Mouse (Mus musculus): Measurements from ENCODE around the gene Fto. TPM values are rescaled to one million over a fixed set of nuclear protein-coding genes. Genes with fewer than 3 reads are reported as not detected.

Fto gene
- polyA plus RNA-seq, 2 experiments from 2014 or later, result 86.2 to 118 TPM

DNA sequence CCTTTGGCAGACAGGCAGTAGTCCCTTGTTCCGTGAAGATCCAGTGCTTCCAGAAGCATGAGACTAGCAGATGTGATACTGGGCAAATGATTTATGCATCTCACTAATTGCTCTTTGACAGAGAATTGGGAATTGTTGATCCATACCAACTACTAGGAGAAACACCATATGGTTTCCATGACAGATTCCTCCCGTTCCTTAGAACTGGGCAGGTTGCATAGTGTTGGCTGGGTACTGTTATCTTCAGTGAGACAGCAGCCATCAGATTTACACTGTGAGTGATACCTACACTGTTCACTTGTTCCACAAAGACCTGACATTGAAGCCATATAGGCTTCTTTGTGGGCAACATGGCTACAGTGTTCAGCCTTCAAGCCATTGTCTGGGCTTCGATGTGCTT lies 191.0 kb downstream of the Fto start:
- ATAC-seq, result no peak

DNA sequence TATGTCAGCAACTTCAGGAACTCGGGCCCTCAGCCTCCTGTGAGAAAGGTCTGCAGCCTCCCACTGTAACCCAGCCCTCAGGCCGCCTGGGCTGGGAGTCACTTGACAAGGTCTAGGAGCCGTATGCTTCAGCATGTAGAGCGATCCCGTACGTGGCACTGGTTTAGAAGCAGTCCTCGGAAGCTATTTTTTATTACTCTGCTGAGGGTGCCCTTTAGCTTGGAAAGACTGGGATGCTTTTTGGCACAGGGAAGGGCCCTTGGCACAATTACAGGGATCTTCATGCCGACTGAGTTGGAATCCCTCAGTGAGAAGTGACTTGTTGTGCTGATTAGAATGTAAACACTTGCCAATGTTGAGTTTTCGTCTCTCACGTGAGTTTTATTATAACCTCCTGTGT lies 191.6 kb downstream of the Fto start:
- ATAC-seq, result no peak

DNA sequence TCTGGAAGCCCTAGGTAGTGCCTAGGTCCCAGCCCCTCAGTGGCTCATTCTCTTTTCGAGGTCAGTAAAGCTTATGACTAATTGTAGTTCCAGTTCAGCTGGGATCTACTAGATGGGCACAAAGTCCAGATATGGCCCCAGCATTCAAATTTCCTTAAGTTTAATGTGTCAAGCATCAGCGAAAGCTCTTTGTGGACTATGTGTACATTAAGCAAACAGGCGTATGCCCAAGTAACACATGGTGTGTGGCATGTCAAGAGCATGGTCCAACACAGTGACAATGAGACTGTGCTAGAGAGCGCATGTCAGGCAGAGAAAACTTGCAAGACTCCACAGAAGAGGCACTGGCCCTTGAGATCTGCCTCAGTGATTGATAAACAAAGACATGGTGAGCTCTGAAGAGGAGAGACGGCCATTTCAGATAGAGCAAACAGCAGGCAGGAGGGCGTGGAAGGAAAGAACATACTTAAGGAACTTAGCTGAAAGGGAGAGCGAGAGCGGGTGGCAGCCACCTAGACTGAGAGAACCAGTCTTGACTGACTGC lies 192.2 kb downstream of the Fto start:
- no peak for ATAC-seq

DNA sequence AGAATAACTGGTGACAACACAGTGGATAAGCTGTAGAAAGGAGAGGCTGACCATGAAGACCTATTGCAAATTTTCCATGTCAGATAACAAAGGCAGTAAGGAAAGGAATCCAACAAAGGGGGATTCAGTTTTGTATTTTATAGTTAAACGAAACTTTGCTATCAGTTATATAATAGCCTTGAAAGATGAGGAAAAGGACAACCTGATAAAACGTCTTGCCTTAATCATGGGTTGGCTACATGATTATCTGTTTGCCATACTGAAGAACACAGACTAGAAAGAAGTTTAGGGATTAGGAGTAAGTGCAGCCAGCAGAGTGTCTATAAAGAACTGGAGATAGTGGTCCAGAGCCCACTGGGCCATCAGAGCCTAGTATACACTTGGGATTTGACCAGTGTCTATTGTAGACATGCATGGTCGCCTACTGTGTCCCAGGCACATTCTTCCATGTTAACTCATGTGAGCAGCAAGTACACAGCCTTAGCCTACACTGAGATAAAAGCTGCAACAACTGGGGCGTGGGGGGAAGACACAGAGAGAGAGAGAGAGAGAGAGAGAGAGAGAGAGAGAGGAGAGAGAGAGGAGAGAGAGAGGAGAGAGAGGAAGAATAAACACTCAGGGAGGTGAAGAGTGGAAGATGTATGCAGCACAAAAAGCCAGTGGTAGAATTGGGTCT lies 192.8 kb downstream of the Fto start:
- no peak for ATAC-seq

DNA sequence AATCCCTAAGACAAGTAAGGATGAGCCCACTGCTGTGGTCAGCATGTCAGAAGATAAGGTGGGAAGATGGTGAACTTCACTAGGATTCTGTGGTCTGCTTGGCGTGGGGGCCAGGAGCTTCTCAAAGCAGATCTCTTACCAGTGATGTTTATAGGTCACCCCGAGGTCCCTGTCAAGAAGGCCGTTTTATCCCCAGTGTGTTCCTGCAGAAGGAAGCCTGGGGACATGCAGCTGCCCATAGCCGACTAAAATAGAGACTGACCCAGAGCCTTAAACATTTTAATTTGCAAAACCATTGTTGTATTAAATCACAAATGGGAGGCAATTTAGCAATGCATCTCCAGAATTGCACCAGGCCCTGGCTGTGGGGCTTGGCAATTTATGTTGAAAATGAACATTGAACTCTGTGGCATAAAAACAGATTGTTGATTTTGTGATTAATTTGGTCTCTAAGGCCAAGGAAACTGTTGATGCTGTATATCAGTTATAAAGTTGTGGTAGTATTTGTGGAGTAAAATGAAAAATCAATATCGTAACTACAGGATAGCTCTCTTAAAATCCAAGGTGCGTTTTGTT lies 193.4 kb downstream of the Fto start:
- ATAC-seq, result no peak

DNA sequence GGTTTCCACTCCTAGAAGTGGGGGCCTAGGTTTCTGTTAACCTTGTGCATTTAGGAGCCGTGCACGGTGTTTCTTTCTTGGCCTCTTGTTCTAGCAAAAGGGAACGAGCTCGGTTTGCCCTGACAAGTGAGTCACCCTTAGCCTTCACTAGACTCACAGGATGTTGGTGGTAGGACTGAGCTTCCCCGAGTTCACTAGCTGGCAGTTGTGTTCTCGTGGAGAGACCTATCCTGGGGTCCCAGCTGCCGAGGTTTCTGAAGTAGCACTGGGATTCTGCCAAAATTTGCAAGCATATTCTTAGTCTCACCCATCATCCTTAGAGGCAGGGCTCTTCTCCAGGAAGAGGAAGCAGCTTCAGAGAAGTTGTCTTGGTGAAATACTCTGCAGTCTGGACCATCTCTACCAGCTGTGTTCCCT lies 194.4 kb downstream of the Fto start:
- ATAC-seq, result peak; percentile 20

DNA sequence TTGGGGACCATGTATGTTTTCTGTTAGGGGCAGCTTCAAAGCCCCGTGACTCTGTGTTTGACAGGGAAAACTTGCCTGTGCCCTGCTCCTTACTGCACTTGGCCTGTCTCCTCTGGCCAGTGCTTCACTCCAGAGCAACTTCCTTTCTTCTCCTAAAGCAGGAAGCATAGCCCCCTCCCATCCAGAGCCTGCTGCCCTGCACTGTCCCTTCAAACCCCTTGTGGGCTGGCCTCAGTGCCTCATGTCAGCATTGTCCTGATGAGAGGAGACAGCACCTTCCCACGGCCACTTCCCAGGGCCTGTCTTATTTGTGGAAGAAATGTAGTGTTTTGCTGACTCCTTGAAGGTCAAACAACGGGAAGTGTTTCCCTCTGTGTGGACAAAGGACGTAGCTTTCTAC lies 195.0 kb downstream of the Fto start:
- no peak for ATAC-seq

DNA sequence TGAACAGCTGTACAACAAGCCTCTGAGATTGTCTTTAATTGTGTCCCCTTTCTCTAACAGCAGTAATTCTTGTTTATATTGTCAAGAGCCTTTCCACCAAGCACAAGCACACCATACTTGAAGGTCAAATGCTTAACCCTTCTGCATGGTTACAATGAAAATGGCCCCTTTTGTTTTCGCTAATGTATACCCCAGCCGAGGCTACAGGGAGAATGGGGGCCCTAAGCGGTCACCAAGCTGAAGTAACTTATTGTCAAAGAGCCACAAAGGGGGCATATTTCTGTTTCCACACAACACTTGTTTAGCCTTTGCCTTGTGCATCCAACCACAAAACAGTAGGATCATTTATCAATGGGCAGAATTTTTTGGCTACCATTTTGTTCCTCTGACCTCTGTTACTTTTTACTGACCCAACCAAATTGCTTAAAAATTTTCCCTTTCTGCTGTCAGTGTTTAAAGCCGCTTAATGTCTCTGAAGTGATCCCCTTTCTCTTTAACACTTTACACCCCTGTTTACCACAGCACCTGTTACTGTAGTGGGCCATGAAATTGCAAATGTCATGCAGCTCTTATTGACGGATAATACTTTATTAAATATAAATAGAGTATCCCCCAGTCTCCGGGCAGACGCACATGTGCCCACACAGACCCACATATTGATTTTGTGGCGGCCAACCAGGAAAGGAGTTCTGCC lies 196.0 kb downstream of the Fto start:
- no peak for ATAC-seq

DNA sequence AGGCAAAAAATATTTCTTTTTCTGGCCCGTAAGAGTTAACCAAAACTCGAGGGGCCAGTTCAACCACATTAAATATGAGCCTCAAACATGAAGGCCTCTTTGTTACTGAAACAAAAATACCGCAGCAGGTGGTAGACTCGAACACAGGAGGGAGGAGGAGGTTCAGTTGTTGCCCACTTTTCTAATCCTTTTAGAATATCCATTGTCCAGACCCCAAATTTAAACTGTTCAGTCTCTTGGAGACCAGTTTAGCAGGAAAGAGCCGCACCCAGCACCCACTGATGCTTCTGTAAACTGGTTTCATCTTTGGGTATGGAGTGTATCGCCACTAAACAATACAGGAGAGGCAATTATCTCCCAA lies 196.6 kb downstream of the Fto start:
- no peak for ATAC-seq

DNA sequence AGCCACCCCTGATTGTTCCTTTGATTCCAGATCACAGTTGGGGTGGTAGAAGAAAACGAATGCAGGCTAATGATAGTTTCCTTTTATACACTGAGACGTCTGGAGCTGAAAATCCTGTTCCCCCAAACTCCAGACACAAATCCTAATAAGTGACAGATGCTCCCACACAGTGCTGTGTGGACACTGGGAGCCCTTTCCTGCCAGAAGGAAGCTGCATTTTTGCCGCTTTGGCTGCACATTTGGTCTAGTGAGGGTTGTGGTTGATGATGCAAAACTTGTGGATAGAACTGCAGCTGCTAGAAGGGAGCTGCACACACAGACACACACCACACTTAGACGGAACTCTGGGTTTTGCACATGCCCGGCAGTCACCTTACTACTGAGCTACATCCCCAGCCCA lies 197.4 kb downstream of the Fto start:
- no peak for ATAC-seq

DNA sequence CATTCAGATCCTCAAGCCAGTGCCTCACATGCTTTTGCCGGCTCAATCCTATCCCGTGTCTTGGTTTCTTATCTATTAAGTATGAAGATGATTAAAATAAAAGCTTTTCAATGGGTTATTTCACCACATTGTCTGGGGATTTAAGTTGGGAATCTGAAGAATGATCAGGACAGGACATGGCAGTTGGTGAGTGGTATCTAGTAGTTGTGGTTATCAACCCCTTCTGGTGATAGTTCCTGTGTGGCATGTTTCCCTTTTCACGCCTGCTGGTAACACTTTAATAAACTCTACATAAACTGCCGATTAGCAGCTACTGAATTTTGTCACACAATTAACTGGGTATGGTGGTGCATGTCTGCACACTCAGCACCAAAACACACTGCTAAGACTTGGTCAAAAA lies 198.6 kb downstream of the Fto start:
- no peak for ATAC-seq

DNA sequence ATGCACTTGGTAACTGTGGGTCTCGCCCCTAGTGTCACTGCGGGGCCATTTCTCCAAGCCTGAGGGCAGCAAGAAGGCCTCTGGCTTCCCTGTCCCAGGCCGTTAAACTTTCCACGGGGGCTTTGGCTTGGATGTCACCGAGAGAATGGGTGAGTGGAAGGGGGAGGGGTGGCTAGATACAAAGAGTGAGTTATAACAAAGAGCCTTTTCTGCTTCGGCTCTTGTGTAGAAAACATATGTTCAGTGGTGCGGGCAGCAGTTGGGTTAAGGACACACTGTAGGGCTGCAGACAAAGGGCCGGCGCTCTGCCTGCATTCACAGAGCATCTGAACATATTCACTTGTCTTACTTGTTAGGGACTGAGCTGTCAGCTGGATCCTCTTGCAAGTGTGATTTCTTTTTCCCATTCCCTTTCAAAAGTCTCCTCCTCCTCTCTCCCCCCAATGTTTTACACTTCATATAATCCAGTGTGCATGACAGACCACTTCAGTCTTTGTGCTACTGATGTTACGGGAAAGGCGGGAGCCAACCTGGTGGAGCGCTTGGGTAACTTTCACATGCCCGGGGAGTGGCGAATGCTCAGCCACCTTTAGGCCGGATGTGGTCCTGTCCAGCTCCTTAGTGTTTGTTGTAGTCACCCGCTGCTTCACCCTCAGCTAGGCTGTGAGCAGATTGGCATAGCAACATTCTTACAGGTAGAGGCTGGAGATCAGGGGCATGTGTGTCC lies 201.6 kb downstream of the Fto start:
- ATAC-seq, result no peak

DNA sequence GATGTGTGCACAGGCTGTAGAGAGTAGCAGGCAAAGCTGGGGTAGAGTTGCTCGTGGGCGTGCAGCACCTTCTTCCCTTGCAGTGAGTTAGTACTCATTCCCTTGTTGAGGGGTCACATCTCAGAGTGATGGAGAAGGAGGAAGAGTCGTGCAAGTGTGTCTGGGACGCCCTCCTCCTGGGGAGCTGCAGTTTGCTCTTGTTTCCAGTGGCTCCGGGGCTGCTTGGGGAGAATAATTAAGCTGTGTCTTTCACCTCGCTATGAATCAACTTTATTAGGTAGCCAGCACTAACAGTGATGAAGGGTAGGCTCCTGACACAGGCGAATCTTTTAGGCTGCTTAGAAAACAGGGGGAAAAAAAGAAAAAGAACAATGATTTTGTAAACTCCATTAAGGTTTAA lies 203.1 kb downstream of the Fto start:
- no peak for ATAC-seq

DNA sequence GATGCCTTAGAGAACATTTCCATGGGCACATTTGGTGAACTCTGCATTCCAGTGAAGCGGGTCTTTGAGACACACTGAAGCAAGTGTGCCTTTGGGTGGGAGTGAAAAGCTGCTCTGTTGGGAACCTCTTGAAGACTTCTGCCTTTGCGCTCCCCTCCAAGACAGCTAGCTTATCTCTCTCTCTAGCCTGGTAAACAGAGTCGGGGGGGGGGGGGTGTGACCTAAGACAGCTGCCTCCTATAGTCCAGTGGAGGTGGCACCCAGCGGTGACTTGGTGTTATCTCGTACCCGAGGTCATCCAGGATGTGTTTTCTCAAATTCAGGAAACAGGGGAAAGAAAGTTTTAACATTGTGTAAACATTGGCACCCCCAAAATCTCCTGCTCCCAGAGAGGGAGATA lies 204.8 kb downstream of the Fto start:
- ATAC-seq, result no peak

DNA sequence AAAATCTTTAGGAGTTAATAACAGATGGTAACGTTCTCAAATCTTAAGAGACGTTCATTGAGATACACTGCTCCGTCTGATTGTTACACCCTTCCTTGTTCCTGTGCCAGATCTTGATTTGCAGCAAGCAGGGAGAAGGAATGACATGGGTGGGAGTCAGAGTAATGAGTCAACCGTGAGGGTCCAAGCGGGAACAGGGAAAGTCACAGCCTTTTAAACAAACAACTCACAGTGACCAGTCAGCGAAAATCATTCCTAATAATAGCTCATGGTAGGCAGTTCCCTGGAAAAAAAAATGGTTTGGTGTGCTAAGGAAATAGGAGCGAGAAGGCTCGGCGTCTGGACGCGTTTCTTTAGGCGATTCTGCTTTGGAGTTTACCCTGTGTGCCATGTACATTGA lies 208.9 kb downstream of the Fto start:
- ATAC-seq, result no peak

DNA sequence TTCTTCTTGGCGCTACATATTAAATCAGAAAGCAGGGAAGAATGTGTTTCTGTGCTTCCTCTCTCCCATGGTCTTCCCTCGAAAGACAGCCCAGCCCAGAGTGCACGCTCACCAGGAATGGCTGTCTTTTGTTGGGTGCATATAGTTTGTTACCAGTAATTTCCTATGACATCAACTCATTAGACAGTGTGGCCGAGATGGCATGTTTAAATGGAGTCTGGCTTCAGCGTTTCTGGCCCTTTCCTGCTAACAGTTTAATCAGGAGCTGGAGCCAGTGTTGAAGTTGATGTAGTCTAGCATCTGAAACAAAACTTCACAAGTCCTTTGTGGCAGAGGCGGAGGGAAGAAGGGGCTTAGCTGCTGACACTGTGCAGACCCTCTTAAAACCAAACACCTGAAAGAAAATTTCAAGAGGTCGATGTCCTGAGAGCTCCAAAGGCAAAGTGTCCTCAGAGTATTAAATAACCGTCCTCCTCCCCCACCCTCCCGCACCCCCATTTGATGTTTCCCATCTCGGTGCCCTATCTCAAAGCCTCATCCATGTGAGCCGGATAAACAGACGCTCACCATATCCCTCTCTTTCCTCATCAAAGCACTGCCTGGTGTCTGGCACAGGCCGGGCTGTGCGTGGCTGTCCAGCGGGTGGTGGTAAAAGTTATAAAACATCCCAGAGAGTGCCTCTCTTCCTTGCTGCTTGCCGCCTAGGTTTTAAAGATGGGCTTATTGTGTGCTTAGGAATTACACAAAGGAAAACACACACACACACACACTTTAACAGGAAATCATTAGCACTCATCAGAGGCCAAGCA lies 210.9 kb downstream of the Fto start:
- ATAC-seq, result no peak

DNA sequence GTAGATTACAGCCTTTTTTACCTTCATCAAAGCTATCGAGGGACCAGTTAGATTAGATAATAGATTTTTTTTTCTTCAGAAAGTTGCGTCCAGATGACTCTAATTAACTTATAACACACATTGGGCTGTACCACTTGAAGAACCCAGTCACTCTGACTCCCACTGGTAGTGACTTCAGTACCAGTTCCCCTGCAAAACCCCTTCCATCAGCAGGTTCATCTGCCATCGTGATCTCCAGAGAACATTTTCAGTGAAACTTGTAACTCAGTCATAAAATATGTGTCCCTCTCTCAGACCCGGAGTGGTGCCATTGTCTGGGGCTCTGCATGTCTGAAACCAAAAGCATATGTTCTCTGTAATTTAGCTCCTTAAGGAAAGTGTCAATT lies 211.5 kb downstream of the Fto start:
- no peak for ATAC-seq

DNA sequence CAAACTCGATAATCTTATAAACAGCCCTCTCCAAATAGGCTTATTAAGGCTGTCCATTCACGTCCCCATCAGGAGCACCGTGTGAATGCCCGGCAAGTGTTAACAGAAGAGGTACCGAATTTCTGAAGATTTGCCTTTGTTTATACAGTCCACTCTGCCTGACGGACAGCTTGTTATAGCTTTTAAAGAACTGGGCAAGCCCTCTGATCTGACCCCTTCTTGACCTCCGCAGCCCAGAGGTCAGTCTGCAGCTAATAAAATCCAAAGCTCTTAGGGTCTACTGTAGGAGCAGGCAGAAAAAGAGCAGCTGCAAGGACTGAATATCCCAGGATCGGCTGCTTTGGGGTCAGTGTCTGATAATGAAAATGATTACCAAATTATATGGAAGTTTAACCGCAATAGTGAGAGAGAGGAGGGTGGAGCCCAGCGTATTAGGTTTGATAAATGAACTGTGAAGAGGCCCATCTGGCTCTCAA lies 212.1 kb downstream of the Fto start:
- ATAC-seq, result no peak

DNA sequence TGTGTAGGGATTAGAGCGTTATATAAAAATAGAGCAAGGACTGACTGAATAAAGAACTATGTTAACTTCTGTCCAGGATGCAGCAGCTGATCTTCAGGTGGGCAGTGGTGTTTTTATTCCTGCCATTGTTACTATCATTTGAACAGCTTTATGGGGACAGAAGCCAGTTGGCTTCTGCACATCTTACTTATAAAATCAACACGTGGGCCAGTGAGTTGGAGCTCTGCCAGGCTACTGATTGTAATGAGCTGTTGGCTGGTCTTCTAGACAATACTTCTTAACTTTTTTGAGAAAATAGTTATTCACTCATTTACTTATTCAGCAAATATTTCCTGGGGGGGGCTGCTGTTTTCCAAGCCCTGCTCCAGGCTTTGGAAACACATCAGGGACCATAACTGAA lies 215.6 kb downstream of the Fto start:
- ATAC-seq, result no peak

DNA sequence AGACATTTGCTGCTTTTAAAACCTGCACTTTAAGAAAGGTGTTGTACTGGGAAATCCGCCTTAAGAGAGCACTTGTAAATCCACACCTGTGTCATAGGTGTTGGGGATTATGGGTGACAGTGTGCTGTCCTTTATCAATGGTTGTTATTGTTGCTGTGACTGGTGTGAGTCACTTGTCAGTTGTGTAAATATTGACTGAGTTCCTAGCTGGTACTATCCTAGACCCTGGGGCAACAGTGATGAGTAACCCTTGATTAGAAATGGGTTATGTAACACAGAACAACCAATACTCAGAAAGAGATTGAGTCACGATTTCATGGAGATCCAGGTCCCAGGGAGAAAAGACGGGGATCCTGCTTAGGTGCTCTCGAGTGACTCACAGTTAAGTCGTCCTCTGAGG lies 216.4 kb downstream of the Fto start:
- ATAC-seq, result no peak

DNA sequence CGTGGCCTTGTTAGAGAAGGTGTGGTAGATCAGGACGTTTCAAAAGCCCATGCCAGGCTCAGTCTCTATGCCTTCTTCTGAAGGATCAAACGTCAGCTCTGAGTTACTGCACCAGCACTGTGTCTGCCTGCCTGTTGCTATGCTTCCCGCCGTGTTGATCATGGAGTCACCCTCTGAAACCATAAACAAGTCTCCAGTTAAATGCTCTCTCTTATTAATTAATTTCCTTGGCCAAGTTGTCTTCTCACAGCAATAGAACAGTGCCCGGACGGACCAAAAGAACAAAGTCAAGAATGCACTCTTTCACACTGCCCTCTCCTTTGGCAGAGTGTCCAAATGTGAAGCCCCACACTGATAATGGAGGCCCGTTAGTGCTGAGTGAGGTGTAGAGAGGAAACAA lies 217.3 kb downstream of the Fto start:
- ATAC-seq, result no peak

DNA sequence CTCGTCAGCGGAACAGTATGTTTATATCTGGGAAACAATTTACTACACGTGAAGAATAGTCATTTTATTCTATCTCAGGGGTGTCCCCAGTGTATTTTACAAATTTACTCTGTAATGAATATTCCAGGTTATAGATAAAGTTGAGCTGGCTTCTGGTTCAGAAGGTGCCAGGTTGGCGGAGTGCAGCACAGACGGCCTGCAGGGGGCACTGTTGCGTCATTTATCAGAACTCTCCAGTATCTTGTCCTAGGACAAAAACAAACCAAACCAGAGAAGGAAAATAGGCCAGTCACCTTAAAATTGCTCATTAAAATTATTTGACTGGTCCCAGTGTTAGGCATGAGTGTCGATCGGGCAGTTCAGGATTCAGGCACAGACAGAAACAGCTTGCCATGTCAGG lies 218.6 kb downstream of the Fto start:
- peak; percentile 41 for ATAC-seq

All from CD4-positive, CD25-positive, alpha-beta regulatory T cell, adult 4 months (primary cell).